Mouse (Mus musculus): ENCODE measurements at regions not wholly inside any gene's neighbourhood (a gene's known extent, or its start where the extent isn't known, plus 50 kb on each side); places are given as distances from the start of the nearest gene placed in this dataset.

GRCm38 (mm10) chr3:120823536-120823935, 348.0 kb downstream of the Rwdd3 start:
- Histone ChIP-seq H3K27ac (ENCODE audit: low read depth, low read length) (no peak overlapping the region), H3K4me1 (ENCODE audit: control insufficient read depth, insufficient read depth, low read length) (no peaks in the 10 kb centered on the region), H3K9me3 (ENCODE audit: control insufficient read depth, low read length) (no peaks in the 10 kb centered on the region), H3K9ac (replicated peaks; ENCODE audit: low read depth, low read length) (no peak overlapping the region), H3K27me3 (ENCODE audit: control insufficient read depth, insufficient read depth, low read length) (no peaks in the 10 kb centered on the region), H3K36me3 (ENCODE audit: control insufficient read depth, insufficient read depth, low read length) (no peaks in the 10 kb centered on the region), H3K4me2 (ENCODE audit: low read depth, low read length) (no peak overlapping the region), H3K4me3 (ENCODE audit: low read depth, low read length) (no peak overlapping the region)
- 97% methylated on average over 19 of the region's 19 CpGs for WGBS
- no peak for ATAC-seq (ENCODE audit: low read depth)

GRCm38 (mm10) chr3:120811901-120812300, 359.6 kb downstream of the Rwdd3 start:
- Histone ChIP-seq H3K27ac (ENCODE audit: low read depth, low read length) (no peak overlapping the region), H3K4me2 (ENCODE audit: low read depth, low read length) (no peak overlapping the region), H3K9me3 (ENCODE audit: control insufficient read depth, low read length) (no peaks in the 10 kb centered on the region), H3K4me1 (ENCODE audit: control insufficient read depth, insufficient read depth, low read length) (peaks cover 3% of the 10 kb centered on the region; the same call in 1 of the 2 replicates), H3K27me3 (ENCODE audit: control insufficient read depth, insufficient read depth, low read length) (no peaks in the 10 kb centered on the region), H3K4me3 (ENCODE audit: low read depth, low read length) (no peak overlapping the region), H3K9ac (replicated peaks; ENCODE audit: low read depth, low read length) (no peak overlapping the region), H3K36me3 (ENCODE audit: control insufficient read depth, insufficient read depth, low read length) (no peaks in the 10 kb centered on the region)
- WGBS, result 51% methylated on average over 2 of the region's 2 CpGs
- no peak for ATAC-seq (ENCODE audit: low read depth)

- no peak for ATAC-seq (ENCODE audit: low read depth)
- H3K27ac ChIP-seq (ENCODE audit: low read depth, low read length), result no peak overlapping the region
These were observed 361.0 kb downstream of the Rwdd3 start for GRCm38 (mm10) chr3:120810527-120810926.

GRCm38 (mm10) chr3:120810048-120810447, 361.4 kb downstream of the Rwdd3 start:
- Histone ChIP-seq H3K4me2 (ENCODE audit: low read depth, low read length) (no peak overlapping the region), H3K9me3 (ENCODE audit: control insufficient read depth, low read length) (no peaks in the 10 kb centered on the region), H3K9ac (replicated peaks; ENCODE audit: low read depth, low read length) (no peak overlapping the region), H3K27me3 (ENCODE audit: control insufficient read depth, insufficient read depth, low read length) (no peaks in the 10 kb centered on the region), H3K4me3 (ENCODE audit: low read depth, low read length) (no peak overlapping the region), H3K4me1 (ENCODE audit: control insufficient read depth, insufficient read depth, low read length) (peaks cover 3% of the 10 kb centered on the region; the same call in 1 of the 2 replicates), H3K27ac (ENCODE audit: low read depth, low read length) (no peak overlapping the region), H3K36me3 (ENCODE audit: control insufficient read depth, insufficient read depth, low read length) (no peaks in the 10 kb centered on the region)
- 66% methylated on average over 6 of the region's 6 CpGs for WGBS
- no peak for ATAC-seq (ENCODE audit: low read depth)

More at GRCm38 (mm10) chr3:120810527-120810926, 361.0 kb downstream of the Rwdd3 start:
- Histone ChIP-seq H3K9me3 (ENCODE audit: control insufficient read depth, low read length) (no peaks in the 10 kb centered on the region), H3K4me3 (ENCODE audit: low read depth, low read length) (no peak overlapping the region), H3K27me3 (ENCODE audit: control insufficient read depth, insufficient read depth, low read length) (no peaks in the 10 kb centered on the region), H3K4me1 (ENCODE audit: control insufficient read depth, insufficient read depth, low read length) (peaks cover 3% of the 10 kb centered on the region; the same call in 1 of the 2 replicates), H3K9ac (replicated peaks; ENCODE audit: low read depth, low read length) (no peak overlapping the region), H3K36me3 (ENCODE audit: control insufficient read depth, insufficient read depth, low read length) (no peaks in the 10 kb centered on the region), H3K4me2 (ENCODE audit: low read depth, low read length) (no peak overlapping the region)
- whole genome bisulfite sequencing, result 66% methylated on average over 5 of the region's 5 CpGs

GRCm38 (mm10) chr3:120786659-120787058, 384.8 kb downstream of the Rwdd3 start:
- no peaks in the 10 kb centered on the region for H3K9me3 ChIP-seq (ENCODE audit: control insufficient read depth, low read length)
- no peak overlapping the region for H3K4me2 ChIP-seq (ENCODE audit: low read depth, low read length)
- H3K9ac ChIP-seq (replicated peaks; ENCODE audit: low read depth, low read length), result no peak overlapping the region
- ATAC-seq (ENCODE audit: low read depth), result no peak
- no peaks in the 10 kb centered on the region for H3K4me1 ChIP-seq (ENCODE audit: control insufficient read depth, insufficient read depth, low read length)
- H3K27ac ChIP-seq (ENCODE audit: low read depth, low read length), result no peak overlapping the region
- WGBS, result 77% methylated on average over 9 of the region's 9 CpGs
- no peaks in the 10 kb centered on the region for H3K36me3 ChIP-seq (ENCODE audit: control insufficient read depth, insufficient read depth, low read length)
- H3K27me3 ChIP-seq (ENCODE audit: control insufficient read depth, insufficient read depth, low read length), result no peaks in the 10 kb centered on the region
- no peak overlapping the region for H3K4me3 ChIP-seq (ENCODE audit: low read depth, low read length)

- no peak for ATAC-seq (ENCODE audit: low read depth)
- H3K4me2 ChIP-seq (ENCODE audit: low read depth, low read length), result no peak overlapping the region
- no peak overlapping the region for H3K9ac ChIP-seq (replicated peaks; ENCODE audit: low read depth, low read length)
- no peaks in the 10 kb centered on the region for H3K9me3 ChIP-seq (ENCODE audit: control insufficient read depth, low read length)
- H3K4me3 ChIP-seq (ENCODE audit: low read depth, low read length), result no peak overlapping the region
- H3K27me3 ChIP-seq (ENCODE audit: control insufficient read depth, insufficient read depth, low read length), result no peaks in the 10 kb centered on the region
- no peaks in the 10 kb centered on the region for H3K4me1 ChIP-seq (ENCODE audit: control insufficient read depth, insufficient read depth, low read length)
- WGBS, result 73% methylated on average over 6 of the region's 6 CpGs
- H3K27ac ChIP-seq (ENCODE audit: low read depth, low read length), result no peak overlapping the region
- H3K36me3 ChIP-seq (ENCODE audit: control insufficient read depth, insufficient read depth, low read length), result no peaks in the 10 kb centered on the region
These were observed 390.0 kb downstream of the Rwdd3 start for GRCm38 (mm10) chr3:120781486-120781885.

- Histone ChIP-seq H3K4me3 (ENCODE audit: low read depth, low read length) (no peak overlapping the region), H3K36me3 (ENCODE audit: control insufficient read depth, insufficient read depth, low read length) (no peaks in the 10 kb centered on the region), H3K4me1 (ENCODE audit: control insufficient read depth, insufficient read depth, low read length) (no peaks in the 10 kb centered on the region), H3K9ac (replicated peaks; ENCODE audit: low read depth, low read length) (no peak overlapping the region), H3K27me3 (ENCODE audit: control insufficient read depth, insufficient read depth, low read length) (no peaks in the 10 kb centered on the region), H3K9me3 (ENCODE audit: control insufficient read depth, low read length) (no peaks in the 10 kb centered on the region), H3K4me2 (ENCODE audit: low read depth, low read length) (no peak overlapping the region), H3K27ac (ENCODE audit: low read depth, low read length) (no peak overlapping the region)
- ATAC-seq (ENCODE audit: low read depth), result no peak
These were observed 392.4 kb downstream of the Rwdd3 start for GRCm38 (mm10) chr3:120779091-120779490.

- no peak for ATAC-seq (ENCODE audit: low read depth)
- H3K27me3 ChIP-seq (ENCODE audit: control insufficient read depth, insufficient read depth, low read length), result no peaks in the 10 kb centered on the region
- H3K27ac ChIP-seq (ENCODE audit: low read depth, low read length), result no peak overlapping the region
- WGBS, result 79% methylated on average over 6 of the region's 6 CpGs
- H3K4me2 ChIP-seq (ENCODE audit: low read depth, low read length), result no peak overlapping the region
- no peak overlapping the region for H3K9ac ChIP-seq (replicated peaks; ENCODE audit: low read depth, low read length)
- H3K36me3 ChIP-seq (ENCODE audit: control insufficient read depth, insufficient read depth, low read length), result no peaks in the 10 kb centered on the region
- no peaks in the 10 kb centered on the region for H3K4me1 ChIP-seq (ENCODE audit: control insufficient read depth, insufficient read depth, low read length)
- no peak overlapping the region for H3K4me3 ChIP-seq (ENCODE audit: low read depth, low read length)
- H3K9me3 ChIP-seq (ENCODE audit: control insufficient read depth, low read length), result no peaks in the 10 kb centered on the region
These were observed 396.5 kb downstream of the Rwdd3 start for GRCm38 (mm10) chr3:120774951-120775350.

GRCm38 (mm10) chr3:120761681-120762080, 409.8 kb downstream of the Rwdd3 start:
- WGBS, result 85% methylated on average over 4 of the region's 4 CpGs

GRCm38 (mm10) chr3:120761223-120761622, 410.3 kb downstream of the Rwdd3 start:
- 87% methylated on average over 3 of the region's 3 CpGs for WGBS
- H3K36me3 ChIP-seq (ENCODE audit: control insufficient read depth, insufficient read depth, low read length), result no peaks in the 10 kb centered on the region
- no peak overlapping the region for H3K4me3 ChIP-seq (ENCODE audit: low read depth, low read length)
- H3K4me2 ChIP-seq (ENCODE audit: low read depth, low read length), result no peak overlapping the region
- H3K27me3 ChIP-seq (ENCODE audit: control insufficient read depth, insufficient read depth, low read length), result no peaks in the 10 kb centered on the region
- H3K27ac ChIP-seq (ENCODE audit: low read depth, low read length), result no peak overlapping the region
- no peak for ATAC-seq (ENCODE audit: low read depth)
- no peaks in the 10 kb centered on the region for H3K9me3 ChIP-seq (ENCODE audit: control insufficient read depth, low read length)
- H3K4me1 ChIP-seq (ENCODE audit: control insufficient read depth, insufficient read depth, low read length), result no peaks in the 10 kb centered on the region
- H3K9ac ChIP-seq (replicated peaks; ENCODE audit: low read depth, low read length), result no peak overlapping the region

More at GRCm38 (mm10) chr3:120761681-120762080, 409.8 kb downstream of the Rwdd3 start:
- no peak overlapping the region for H3K4me3 ChIP-seq (ENCODE audit: low read depth, low read length)
- H3K9ac ChIP-seq (replicated peaks; ENCODE audit: low read depth, low read length), result no peak overlapping the region
- no peak overlapping the region for H3K27ac ChIP-seq (ENCODE audit: low read depth, low read length)
- no peaks in the 10 kb centered on the region for H3K36me3 ChIP-seq (ENCODE audit: control insufficient read depth, insufficient read depth, low read length)
- H3K4me2 ChIP-seq (ENCODE audit: low read depth, low read length), result no peak overlapping the region
- no peaks in the 10 kb centered on the region for H3K4me1 ChIP-seq (ENCODE audit: control insufficient read depth, insufficient read depth, low read length)
- ATAC-seq (ENCODE audit: low read depth), result no peak
- no peaks in the 10 kb centered on the region for H3K9me3 ChIP-seq (ENCODE audit: control insufficient read depth, low read length)
- no peaks in the 10 kb centered on the region for H3K27me3 ChIP-seq (ENCODE audit: control insufficient read depth, insufficient read depth, low read length)
